Mouse (Mus musculus): ENCODE data around the gene Stk25.

GRCm38 (mm10) chr1:93654275-93654674 is 4.2 kb downstream of the Stk25 start:
- TF ChIP-seq CTCF (IDR thresholded peaks at IDR 0.05; ENCODE audit: control insufficient read depth, insufficient read depth, low read length) (no peak), POLR2A (IDR thresholded peaks at IDR 0.05; ENCODE audit: borderline replicate concordance, control insufficient read depth, low read depth, low read length) (no peak)
